Mouse (Mus musculus) brain, embryonic 14.5 days (tissue): Measurements from ENCODE around the gene Ttc24.

ENCODE experiments used
- CTCF ChIP-seq: fragments of 200-500 bp; IDR thresholded peaks from 2 replicates; pipeline ENCODE4 v1.5.1; 2012; ENCODE audit warnings: inconsistent platforms, mild to moderate bottlenecking, moderate library complexity, borderline replicate concordance; ENCODE audit not compliant: insufficient read depth, insufficient read length; ENCODE audit errors: extremely low read depth
- POLR2A ChIP-seq: fragments of 200-500 bp; IDR thresholded peaks from 2 replicates; pipeline ENCODE4 v1.6.1; 2012; ENCODE audit warnings: mild to moderate bottlenecking, inconsistent platforms, borderline replicate concordance; ENCODE audit not compliant: poor library complexity, insufficient read depth, insufficient read length, severe bottlenecking; ENCODE audit errors: extremely low read depth

DNA sequence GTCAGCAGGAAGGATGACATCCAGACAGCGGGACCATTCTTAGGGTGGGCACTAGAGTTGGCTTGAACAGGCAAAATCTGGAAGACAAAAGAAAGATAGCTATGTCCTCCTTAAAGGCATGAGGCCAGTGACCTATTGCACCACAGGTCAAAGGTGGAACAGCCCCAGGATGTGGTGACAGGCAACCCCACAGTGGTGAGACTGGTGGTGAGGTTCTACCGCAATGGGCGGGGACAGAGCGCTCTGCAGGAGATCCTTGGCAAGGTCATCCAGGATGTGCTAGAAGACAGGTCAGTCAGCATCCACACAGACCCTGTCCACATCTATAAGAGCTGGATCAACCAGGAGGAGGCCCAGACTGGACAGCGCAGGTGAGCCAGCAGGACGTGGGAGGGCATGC is 31.0 kb upstream of the Ttc24 start:
- TF ChIP-seq POLR2A (no peak), CTCF (no peak)
